Mouse (Mus musculus) common myeloid progenitor, adult 5-6 weeks (primary cell): Measurements from ENCODE around the gene Kbtbd8. TPM values are rescaled to one million over a fixed set of nuclear protein-coding genes. Genes with fewer than 3 reads are reported as not detected.
A peak's percentile ranks its signal among the peaks of the same experiment; 100 is the strongest.

Experiments used
- ATAC-seq: replicated peaks from 2 replicates; pipeline ENCODE4 v1.8.0; 2016; ENCODE audit warnings: low read depth, mild to moderate bottlenecking, moderate TSS enrichment, inconsistent platforms; ENCODE audit not compliant: poor library complexity, severe bottlenecking
- total RNA-seq: library from RNA; stranded (forward); fragments of 200-1000, 187-1606 nt; gene quantifications from 2 replicates; pipeline ENCODE4 v1.2.3, GENCODE M21; 2017

Gene Kbtbd8
- total RNA-seq, 1 experiment from 2014 or later, result 9.3 TPM

DNA sequence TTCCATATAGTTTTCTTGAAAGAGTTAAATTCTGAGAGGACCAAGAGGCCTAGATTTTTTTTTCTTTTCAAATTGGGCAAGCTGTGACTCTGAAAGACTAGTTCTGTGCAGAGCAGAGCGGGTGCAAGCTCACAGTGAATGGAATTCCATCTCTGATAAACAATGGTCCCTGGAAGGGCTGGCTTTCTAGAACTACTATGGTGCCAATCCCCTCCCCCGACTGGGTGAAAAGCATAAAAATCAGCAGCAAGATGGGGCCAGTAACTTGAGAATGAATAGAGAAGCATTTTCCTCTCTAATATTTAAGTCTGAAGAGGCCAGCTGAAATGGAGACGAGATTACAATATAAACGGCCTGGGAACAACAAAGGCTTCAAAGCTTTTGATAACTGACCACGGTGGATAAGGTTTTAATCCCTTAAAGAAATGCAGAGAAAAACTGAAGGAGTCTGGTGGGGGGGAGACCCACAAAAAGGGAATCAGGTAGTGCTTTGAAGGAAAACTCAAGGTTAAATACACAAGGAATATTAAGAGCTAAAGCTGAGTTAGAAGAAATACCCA is 50.7 kb downstream of the Kbtbd8 start:
- no peak for ATAC-seq

GRCm38 (mm10) chr6:95169411-95169810 is 52.4 kb downstream of the Kbtbd8 start:
- ATAC-seq, result peak; percentile 66

GRCm38 (mm10) chr6:95174311-95175143 is 57.5 kb downstream of the Kbtbd8 start:
- ATAC-seq, result no peak

Other genes with a start within 250 kb of the Kbtbd8 start
- gene Gm10234, start 204.9 kb downstream of the Kbtbd8 start, total RNA-seq, result not detected in 2 replicates